Mouse (Mus musculus): ENCODE measurements at regions not wholly inside any gene's neighbourhood (a gene's known extent, or its start where the extent isn't known, plus 50 kb on each side); places are given as distances from the start of the nearest gene placed in this dataset.

DNA sequence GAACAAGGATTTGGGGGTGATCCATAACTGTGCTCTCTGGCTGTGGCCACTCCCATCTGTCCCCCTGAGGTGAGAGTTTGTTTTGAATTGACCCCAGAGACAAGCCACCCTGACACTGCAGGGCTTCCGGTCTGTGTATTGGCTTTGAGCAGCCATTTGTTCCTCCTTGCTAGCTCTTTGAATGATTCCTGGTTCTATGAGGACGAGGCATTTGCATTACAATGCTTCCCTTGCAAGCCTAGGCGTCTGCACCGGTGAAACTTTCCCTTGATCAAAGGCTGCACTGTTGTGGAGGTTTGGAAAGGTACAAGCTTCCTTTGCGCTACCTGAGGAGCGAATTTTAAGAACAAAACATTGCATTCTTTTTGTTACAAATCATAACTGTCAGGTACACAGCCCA lies 466.8 kb upstream of the Trpc7 start:
- no peak for TF ChIP-seq CTCF (IDR thresholded peaks at IDR 0.05; ENCODE audit: borderline replicate concordance, control insufficient read depth, extremely low read depth, insufficient read depth, low read length, poor library complexity)
- no peak for TF ChIP-seq POLR2A (IDR thresholded peaks at IDR 0.05; ENCODE audit: control insufficient read depth, extremely low read depth, insufficient read depth, low read length, poor library complexity)
